In genomic region chr2:138279641-138280040, GRCm38 (mm10) we compare ENCODE assay signal across 8 mouse cellular contexts. TPM values are rescaled to one million over a fixed set of nuclear protein-coding genes. Genes with fewer than 3 reads are reported as not detected.
A peak's percentile ranks its signal among the peaks of the same experiment; 100 is the strongest.
DNase-seq lines count a peak whose midpoint lies in the region; ATAC-seq and TF ChIP-seq lines count a peak whose summit lies in the region.

No protein-coding gene starts in this region.

- H3K4me1 ChIP-seq in kidney, postnatal 0 days (replicated peaks; ENCODE audit: insufficient read depth, low read length) = peaks cover 14% of the 10 kb centered on the region
- H3K4me1 ChIP-seq in hindbrain, embryonic 14.5 days (replicated peaks; ENCODE audit: control insufficient read depth, insufficient read depth, low read length) = peaks cover 37% of the 10 kb centered on the region
- peaks cover 40% of the 10 kb centered on the region for H3K4me1 ChIP-seq in midbrain, embryonic 15.5 days

- H3K4me2 ChIP-seq in kidney, postnatal 0 days (ENCODE audit: low read length) = peak overlapping the region; percentile 60
- peak overlapping the region; percentile 53 for H3K4me2 ChIP-seq in hindbrain, embryonic 14.5 days (replicated peaks)
- peak overlapping the region; percentile 55 for H3K4me2 ChIP-seq in midbrain, embryonic 15.5 days

- H3K36me3 ChIP-seq in kidney, postnatal 0 days (ENCODE audit: insufficient read depth, low read length) = peaks cover 13% of the 10 kb centered on the region; the same call in 1 of the 2 replicates
- peaks cover 15% of the 10 kb centered on the region for H3K36me3 ChIP-seq in hindbrain, embryonic 14.5 days (replicated peaks; ENCODE audit: control insufficient read depth, insufficient read depth)
- H3K36me3 ChIP-seq in midbrain, embryonic 15.5 days (replicated peaks) = peaks cover 7% of the 10 kb centered on the region; the same call in 1 of the 2 replicates

- WGBS in kidney, postnatal 0 days = 50% methylated on average over 11 of the region's 11 CpGs
- 51% methylated on average over 11 of the region's 11 CpGs for WGBS in hindbrain, embryonic 14.5 days
- WGBS in midbrain, embryonic 15.5 days = 45% methylated on average over 11 of the region's 11 CpGs

- intact Hi-C loops in left cerebral cortex, postnatal 36 days (cut with DNase I) = loop anchor here (2.0 to 10.0 kb wide), 6 partner anchors 23 to 1095 kb away; partner anchors contain the start of gene Btbd3

- DNase-seq in kidney, postnatal 0 days (ENCODE audit: low spot score) = peak; percentile 50
- no peak for DNase-seq in kidney, adult 11 months
- DNase-seq in cerebellum, postnatal 25 days = peak; percentile 63 to 65
- no peak for DNase-seq in hindbrain, embryonic 14.5 days (ENCODE audit: low spot score)
- no peak for DNase-seq in left cerebral cortex, postnatal 36 days (ENCODE audit: low spot score in 2 of 2)
- DNase-seq in urinary bladder, postnatal 10 days (ENCODE audit: low spot score) = no peak
- DNase-seq in frontal cortex, postnatal 14 days (ENCODE audit: low spot score in 2 of 2) = no peak

- peak overlapping the region; percentile 64 for H3K27ac ChIP-seq in kidney, postnatal 0 days
- H3K27ac ChIP-seq in hindbrain, embryonic 14.5 days = peak overlapping the region; percentile 74
- peak overlapping the region; percentile 76 for H3K27ac ChIP-seq in midbrain, embryonic 15.5 days

- no peak for ATAC-seq in kidney, postnatal 0 days (replicated peaks; ENCODE audit: low FRiP score, low read depth)
- no peak for ATAC-seq in hindbrain, embryonic 14.5 days (ENCODE audit: low FRiP score)
- ATAC-seq in midbrain, embryonic 15.5 days (replicated peaks) = peak; percentile 24; the same call in 1 of the 2 replicates

- H3K4me3 ChIP-seq in kidney, postnatal 0 days (replicated peaks; ENCODE audit: low read depth, low read length) = peak overlapping the region; percentile 34
- H3K4me3 ChIP-seq in hindbrain, embryonic 14.5 days (replicated peaks; ENCODE audit: low read length) = peak overlapping the region; percentile 37
- peak overlapping the region; percentile 44 for H3K4me3 ChIP-seq in midbrain, embryonic 15.5 days

- H3K9ac ChIP-seq in kidney, postnatal 0 days (ENCODE audit: low read depth, low read length) = 0 out of 2 replicates have a peak overlapping the region, but pooled peaks have one; percentile 31
- peak overlapping the region; percentile 55 for H3K9ac ChIP-seq in hindbrain, embryonic 14.5 days
- peak overlapping the region; percentile 42 for H3K9ac ChIP-seq in midbrain, embryonic 15.5 days

- no peaks in the 10 kb centered on the region for H3K27me3 ChIP-seq in kidney, postnatal 0 days (ENCODE audit: insufficient read depth, low read length)
- no peaks in the 10 kb centered on the region for H3K27me3 ChIP-seq in hindbrain, embryonic 14.5 days (ENCODE audit: control insufficient read depth, insufficient read depth, low read length)
- H3K27me3 ChIP-seq in midbrain, embryonic 15.5 days (replicated peaks) = no peaks in the 10 kb centered on the region

- no peaks in the 10 kb centered on the region for H3K9me3 ChIP-seq in kidney, postnatal 0 days (replicated peaks; ENCODE audit: low read length)
- H3K9me3 ChIP-seq in hindbrain, embryonic 14.5 days (ENCODE audit: control insufficient read depth, low read length) = no peaks in the 10 kb centered on the region
- H3K9me3 ChIP-seq in midbrain, embryonic 15.5 days = no peaks in the 10 kb centered on the region

- TF ChIP-seq CTCF in kidney, postnatal 0 days (IDR thresholded peaks at IDR 0.05; ENCODE audit: low read depth) = peak; percentile 20; the same call in 1 of the 2 replicates

RNA-seq across cellular contexts. Expression of gene Btbd3, which starts 23.3 kb away (rescaled TPM):
- polyA plus RNA-seq in kidney, postnatal 0 days (2015; fragmentation: Nextera tagmentation; extraction: Ambion mirVana) = 13.0 and 14.0 TPM in 2 replicates
- polyA plus RNA-seq in hindbrain, embryonic 14.5 days (2014; fragmentation: Nextera tagmentation; extraction: Ambion mirVana) = 32.1 and 40.3 TPM in 2 replicates
- 36.0 and 42.3 TPM in 2 replicates for polyA plus RNA-seq in midbrain, embryonic 15.5 days (2015; fragmentation: Nextera tagmentation; extraction: Ambion mirVana)
- 100 to 1,000 TPM; 128 to 153 TPM for total RNA-seq in left cerebral cortex, postnatal 36 days (2021)

Comparison
In these comparisons a context has a peak if more than half of its experiments do, and no peak if none do; other contexts are left out.
1. DNase-seq: peak in kidney, postnatal 0 days (single experiment) and cerebellum, postnatal 25 days (2 of 2); none in kidney, adult 11 months (single experiment), hindbrain, embryonic 14.5 days (single experiment), left cerebral cortex, postnatal 36 days (0 of 2), urinary bladder, postnatal 10 days (single experiment) and frontal cortex, postnatal 14 days (0 of 2).
2. Peak in every context shown above with its lines, with median percentiles within 50 percentile points of each other: H3K27ac ChIP-seq, H3K4me2 ChIP-seq, H3K4me3 ChIP-seq and H3K9ac ChIP-seq.